Mouse (Mus musculus): Measurements from ENCODE around the gene Rnf220. TPM values are rescaled to one million over a fixed set of nuclear protein-coding genes. Genes with fewer than 3 reads are reported as not detected.

The Rnf220 gene
- total and polyA plus RNA-seq, 2 experiments, result 13.3 to 31.0 TPM

DNA sequence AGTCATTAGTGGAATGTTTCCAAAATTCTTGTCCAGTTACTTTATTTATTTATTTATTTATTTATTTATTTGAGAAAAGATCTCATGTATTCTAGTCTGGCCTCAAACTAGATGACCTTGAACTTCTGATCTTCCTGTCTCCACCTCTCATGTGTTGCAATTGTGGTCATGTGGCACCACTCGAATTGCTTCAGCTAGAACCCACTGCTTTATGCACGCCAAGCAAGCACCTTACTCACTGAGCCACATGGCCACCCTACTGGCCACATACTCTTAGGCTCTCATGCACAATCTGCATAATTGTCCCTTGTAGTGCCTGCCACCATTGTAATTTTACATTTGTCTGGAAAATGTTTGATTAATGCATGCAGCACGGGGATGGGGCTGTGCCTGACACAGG, 57.9 kb downstream of the Rnf220 start:
- H3K27me3 ChIP-seq (ENCODE audit: control insufficient read depth, insufficient read depth, low read length), result no peaks in the 10 kb centered on the region; the same call in 1 of the 2 replicates
- peak; percentile 43 for DNase-seq (ENCODE audit: extremely low read depth, low read depth, low spot score)
- H3K36me3 ChIP-seq (ENCODE audit: control insufficient read depth, insufficient read depth, low read length), result no peaks in the 10 kb centered on the region
- H3K27ac ChIP-seq (replicated peaks; ENCODE audit: insufficient read depth, low read depth, low read length), result no peak overlapping the region
- no peak overlapping the region for H3K9ac ChIP-seq (ENCODE audit: low read depth, low read length)
- 36% methylated on average over 3 of the region's 3 CpGs for WGBS
- H3K4me1 ChIP-seq (ENCODE audit: control insufficient read depth, insufficient read depth, low read length), result no peaks in the 10 kb centered on the region
- no peaks in the 10 kb centered on the region for H3K79me2 ChIP-seq (ENCODE audit: control insufficient read depth, insufficient read depth, low read length)
- no peak overlapping the region for H3K4me3 ChIP-seq (ENCODE audit: insufficient read depth, low read depth, low read length)
- no peak for TF ChIP-seq POLR2A (IDR thresholded peaks at IDR 0.05; ENCODE audit: extremely low read depth, insufficient read depth, low read length)
- no peak for TF ChIP-seq CTCF (IDR thresholded peaks at IDR 0.05; ENCODE audit: low read depth, low read length)

- Histone ChIP-seq H3K36me3 (ENCODE audit: control insufficient read depth, insufficient read depth, low read length) (no peaks in the 10 kb centered on the region), H3K27me3 (ENCODE audit: control insufficient read depth, insufficient read depth, low read length) (no peaks in the 10 kb centered on the region; the same call in 1 of the 2 replicates), H3K27ac (replicated peaks; ENCODE audit: insufficient read depth, low read depth, low read length) (no peak overlapping the region), H3K9ac (ENCODE audit: low read depth, low read length) (no peak overlapping the region), H3K79me2 (ENCODE audit: control insufficient read depth, insufficient read depth, low read length) (no peaks in the 10 kb centered on the region), H3K4me3 (ENCODE audit: insufficient read depth, low read depth, low read length) (no peak overlapping the region), H3K4me1 (ENCODE audit: control insufficient read depth, insufficient read depth, low read length) (no peaks in the 10 kb centered on the region)
- no peak for DNase-seq (ENCODE audit: extremely low read depth, low read depth, low spot score)
- WGBS, result 81% methylated on average over 14 of the region's 14 CpGs
- no peak for TF ChIP-seq POLR2A (IDR thresholded peaks at IDR 0.05; ENCODE audit: extremely low read depth, insufficient read depth, low read length)
- no peak for TF ChIP-seq CTCF (IDR thresholded peaks at IDR 0.05; ENCODE audit: low read depth, low read length)
Measured at GRCm38 (mm10) chr4:117438064-117438463, 58.8 kb downstream of the Rnf220 start.

DNA sequence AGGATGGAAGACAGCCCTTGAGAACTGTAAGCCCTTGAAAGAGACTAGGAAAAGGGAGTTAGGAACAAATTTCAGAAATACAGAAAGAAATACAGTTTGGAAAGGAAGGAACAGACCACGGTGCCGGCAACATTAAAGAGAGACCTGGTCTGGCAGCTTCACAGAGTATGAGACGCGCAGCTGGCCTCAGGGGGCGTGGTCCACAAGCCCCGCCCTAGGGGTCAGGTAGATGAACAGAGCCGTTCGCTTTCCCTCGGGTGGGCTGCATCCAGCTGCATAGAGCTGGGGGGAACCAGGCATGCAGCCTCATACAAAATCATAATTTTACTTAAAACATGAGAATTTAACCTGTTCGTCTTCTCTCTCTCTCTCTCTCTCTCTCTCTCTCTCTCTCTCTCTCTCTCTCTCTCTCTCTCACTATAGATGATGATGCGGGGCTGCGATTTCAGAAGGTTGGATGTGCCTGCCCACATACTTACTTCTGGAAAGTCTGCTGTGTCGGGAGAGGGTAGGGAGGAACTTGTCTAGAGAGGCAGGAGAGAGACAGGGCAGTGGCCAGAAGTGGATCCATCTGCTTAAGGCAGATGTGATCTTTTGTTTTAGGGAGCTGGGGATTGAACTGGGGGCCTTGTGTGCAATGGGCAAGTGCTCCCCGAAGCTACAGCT, 59.7 kb downstream of the Rnf220 start:
- Histone ChIP-seq H3K36me3 (ENCODE audit: control insufficient read depth, insufficient read depth, low read length) (no peaks in the 10 kb centered on the region), H3K4me3 (ENCODE audit: insufficient read depth, low read depth, low read length) (no peak overlapping the region), H3K27me3 (ENCODE audit: control insufficient read depth, insufficient read depth, low read length) (no peaks in the 10 kb centered on the region; the same call in 1 of the 2 replicates), H3K27ac (replicated peaks; ENCODE audit: insufficient read depth, low read depth, low read length) (no peak overlapping the region), H3K4me1 (ENCODE audit: control insufficient read depth, insufficient read depth, low read length) (no peaks in the 10 kb centered on the region), H3K79me2 (ENCODE audit: control insufficient read depth, insufficient read depth, low read length) (no peaks in the 10 kb centered on the region), H3K9ac (ENCODE audit: low read depth, low read length) (no peak overlapping the region)
- no peak for DNase-seq (ENCODE audit: extremely low read depth, low read depth, low spot score)
- no peak for TF ChIP-seq CTCF (IDR thresholded peaks at IDR 0.05; ENCODE audit: low read depth, low read length)
- WGBS, result 30% methylated on average over 14 of the region's 14 CpGs

- Histone ChIP-seq H3K79me2 (ENCODE audit: control insufficient read depth, insufficient read depth, low read length) (no peaks in the 10 kb centered on the region), H3K9ac (ENCODE audit: low read depth, low read length) (no peak overlapping the region), H3K27me3 (ENCODE audit: control insufficient read depth, insufficient read depth, low read length) (no peaks in the 10 kb centered on the region; the same call in 1 of the 2 replicates), H3K4me1 (ENCODE audit: control insufficient read depth, insufficient read depth, low read length) (no peaks in the 10 kb centered on the region), H3K36me3 (ENCODE audit: control insufficient read depth, insufficient read depth, low read length) (no peaks in the 10 kb centered on the region), H3K27ac (replicated peaks; ENCODE audit: insufficient read depth, low read depth, low read length) (no peak overlapping the region), H3K4me3 (ENCODE audit: insufficient read depth, low read depth, low read length) (no peak overlapping the region)
- TF ChIP-seq POLR2A (IDR thresholded peaks at IDR 0.05; ENCODE audit: extremely low read depth, insufficient read depth, low read length) (no peak), CTCF (IDR thresholded peaks at IDR 0.05; ENCODE audit: low read depth, low read length) (no peak)
- 84% methylated on average over 8 of the region's 8 CpGs for WGBS
- no peak for DNase-seq (ENCODE audit: extremely low read depth, low read depth, low spot score)
Measured at GRCm38 (mm10) chr4:117434336-117434735, 62.5 kb downstream of the Rnf220 start.

DNA sequence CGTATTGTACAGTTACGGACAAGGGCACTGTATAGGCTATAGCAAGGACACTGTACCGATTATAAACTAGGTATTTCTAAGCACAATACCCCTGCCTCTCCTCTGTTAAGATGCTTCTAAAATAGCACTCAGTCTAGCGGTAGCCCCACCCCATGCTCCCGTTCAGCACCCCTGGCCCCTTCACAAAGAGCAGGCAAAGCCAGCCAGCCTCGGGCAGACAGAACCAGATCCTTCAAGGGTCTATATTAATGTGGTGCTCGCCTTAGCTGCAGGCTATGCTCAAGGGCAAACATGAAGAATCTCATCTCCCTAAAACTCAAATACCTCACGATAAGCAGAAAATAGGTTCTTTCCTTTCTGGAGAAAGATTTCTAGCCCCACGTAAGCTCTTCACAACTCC, 67.2 kb downstream of the Rnf220 start:
- Histone ChIP-seq H3K9ac (ENCODE audit: low read depth, low read length) (no peak overlapping the region), H3K27ac (replicated peaks; ENCODE audit: insufficient read depth, low read depth, low read length) (no peak overlapping the region), H3K4me1 (ENCODE audit: control insufficient read depth, insufficient read depth, low read length) (no peaks in the 10 kb centered on the region), H3K27me3 (ENCODE audit: control insufficient read depth, insufficient read depth, low read length) (no peaks in the 10 kb centered on the region; the same call in 1 of the 2 replicates), H3K4me3 (ENCODE audit: insufficient read depth, low read depth, low read length) (no peak overlapping the region), H3K36me3 (ENCODE audit: control insufficient read depth, insufficient read depth, low read length) (no peaks in the 10 kb centered on the region), H3K79me2 (ENCODE audit: control insufficient read depth, insufficient read depth, low read length) (no peaks in the 10 kb centered on the region)
- WGBS, result 83% methylated on average over 9 of the region's 9 CpGs
- TF ChIP-seq POLR2A (IDR thresholded peaks at IDR 0.05; ENCODE audit: extremely low read depth, insufficient read depth, low read length) (no peak), CTCF (IDR thresholded peaks at IDR 0.05; ENCODE audit: low read depth, low read length) (no peak)
- DNase-seq (ENCODE audit: extremely low read depth, low read depth, low spot score), result no peak

DNA sequence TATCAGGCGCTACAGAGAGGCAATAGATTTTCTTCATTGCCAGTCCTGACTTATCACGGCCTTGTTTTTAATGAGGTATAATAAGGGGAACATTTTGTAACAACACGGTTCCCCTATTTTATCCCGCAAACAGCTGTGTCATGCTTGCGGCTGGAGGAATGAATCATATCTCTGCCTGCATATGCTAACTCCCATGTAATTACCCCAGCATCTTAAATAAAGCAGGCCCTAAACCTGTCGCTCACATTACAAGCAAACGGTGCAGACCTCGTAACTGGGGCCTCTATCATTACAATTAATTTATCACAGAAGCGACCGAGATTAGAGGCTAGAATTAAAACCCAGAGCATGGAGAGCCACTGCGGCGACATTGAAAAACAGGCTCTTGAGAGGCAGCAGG, 69.3 kb downstream of the Rnf220 start:
- no peak for DNase-seq (ENCODE audit: extremely low read depth, low read depth, low spot score)
- 68% methylated on average over 12 of the region's 12 CpGs for WGBS

More for the DNA sequence above, 69.3 kb downstream of the Rnf220 start:
- Histone ChIP-seq H3K79me2 (ENCODE audit: control insufficient read depth, insufficient read depth, low read length) (no peaks in the 10 kb centered on the region), H3K27ac (replicated peaks; ENCODE audit: insufficient read depth, low read depth, low read length) (no peak overlapping the region), H3K36me3 (ENCODE audit: control insufficient read depth, insufficient read depth, low read length) (no peaks in the 10 kb centered on the region), H3K27me3 (ENCODE audit: control insufficient read depth, insufficient read depth, low read length) (no peaks in the 10 kb centered on the region; the same call in 1 of the 2 replicates), H3K4me1 (ENCODE audit: control insufficient read depth, insufficient read depth, low read length) (no peaks in the 10 kb centered on the region), H3K4me3 (ENCODE audit: insufficient read depth, low read depth, low read length) (no peak overlapping the region), H3K9ac (ENCODE audit: low read depth, low read length) (no peak overlapping the region)
- TF ChIP-seq POLR2A (IDR thresholded peaks at IDR 0.05; ENCODE audit: extremely low read depth, insufficient read depth, low read length) (no peak), CTCF (IDR thresholded peaks at IDR 0.05; ENCODE audit: low read depth, low read length) (no peak)

Measured in liver, adult 2 months (tissue).